Mouse (Mus musculus) R1 (cell line): ENCODE measurements at regions not wholly inside any gene's neighbourhood (a gene's known extent, or its start where the extent isn't known, plus 50 kb on each side); places are given as distances from the start of the nearest gene placed in this dataset.
A peak's percentile ranks its signal among the peaks of the same experiment; 100 is the strongest.
"Not testable (repeated sequence)": the region's sequence is repeated elsewhere in the genome, so short reads cannot be mapped to it uniquely, and the experiment has no call there.

ENCODE experiments used
- DNase-seq: peaks from one replicate; pipeline ENCODE4 v3.0.0-alpha.2; 2018; ENCODE audit warnings: low read depth, low spot score

DNA sequence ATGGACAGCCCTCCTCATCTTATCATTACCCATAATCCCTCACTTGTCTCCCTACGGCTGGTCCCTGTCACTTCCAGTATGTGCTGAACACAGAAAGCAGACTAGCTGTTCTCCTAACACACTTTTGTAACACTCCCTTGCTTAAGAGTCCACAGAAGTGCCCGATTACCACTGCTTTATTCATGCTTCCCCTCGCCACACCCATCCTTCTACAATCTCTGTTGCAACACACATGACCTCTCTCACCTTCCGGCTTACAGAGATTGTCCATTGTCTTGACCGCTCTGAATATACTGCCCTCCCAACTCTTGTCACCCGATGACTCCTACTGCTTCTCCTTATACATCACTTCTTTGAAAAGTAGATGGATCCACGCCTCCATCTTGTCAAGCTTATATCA lies 132.9 kb downstream of the Snx18 start:
- peak; percentile 29 for DNase-seq

GRCm38 (mm10) chr13:113484159-113484762 lies 134.1 kb downstream of the Snx18 start:
- DNase-seq = no peak

- no peak for DNase-seq
These were observed 135.5 kb downstream of the Snx18 start for GRCm38 (mm10) chr13:113482911-113483310.

GRCm38 (mm10) chr13:113477901-113478510 lies 140.4 kb downstream of the Snx18 start:
- DNase-seq = no peak

- DNase-seq = no peak
These were observed 147.4 kb downstream of the Snx18 start for GRCm38 (mm10) chr13:113470822-113471557.

GRCm38 (mm10) chr13:113464190-113465064 lies 153.9 kb downstream of the Snx18 start:
- no peak for DNase-seq

DNA sequence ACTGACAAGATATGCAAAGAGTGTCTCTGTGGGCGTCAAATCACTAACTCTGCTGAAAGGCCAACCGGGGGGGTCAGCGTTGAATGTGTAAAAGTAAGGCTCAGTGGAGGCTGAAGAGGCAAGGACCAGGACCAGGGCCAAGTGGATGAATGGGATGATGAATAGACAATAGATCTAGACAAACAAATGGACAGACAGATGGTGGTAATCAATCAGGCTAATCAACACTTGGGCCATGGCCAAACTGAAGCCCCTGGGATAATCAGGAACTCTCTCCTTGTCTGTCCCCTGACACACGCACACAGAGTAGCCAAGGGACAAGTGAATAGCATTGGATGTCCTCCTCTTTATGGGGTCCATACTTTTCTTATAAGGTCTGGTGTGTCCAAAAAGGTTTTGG lies 154.9 kb downstream of the Snx18 start:
- DNase-seq = no peak

GRCm38 (mm10) chr13:113454490-113455295 lies 161.7 kb downstream of the BC067074 start:
- peak; percentile 46 for DNase-seq

DNA sequence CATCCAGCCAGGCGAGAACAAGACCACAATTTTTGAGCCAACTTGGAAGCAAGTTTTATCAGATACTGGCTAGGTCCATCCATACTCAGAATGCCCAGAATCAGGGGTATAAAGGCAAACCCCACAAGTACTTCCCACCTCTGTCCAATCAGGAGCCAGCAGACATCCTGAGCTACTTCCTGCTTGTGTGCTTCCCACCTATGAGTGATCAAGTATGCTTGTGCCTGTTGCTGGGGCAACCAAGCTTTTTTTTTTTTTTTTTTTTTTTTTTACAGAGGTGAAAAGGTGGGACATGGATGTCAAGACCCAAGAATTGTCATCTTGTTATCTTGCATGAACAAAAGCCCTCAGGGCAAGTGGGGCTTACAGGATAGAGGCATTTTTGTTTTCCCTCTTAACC lies 155.4 kb downstream of the BC067074 start:
- DNase-seq = peak; percentile 23

- DNase-seq = no peak
These were observed 153.3 kb downstream of the BC067074 start for GRCm38 (mm10) chr13:113446226-113446625.

DNA sequence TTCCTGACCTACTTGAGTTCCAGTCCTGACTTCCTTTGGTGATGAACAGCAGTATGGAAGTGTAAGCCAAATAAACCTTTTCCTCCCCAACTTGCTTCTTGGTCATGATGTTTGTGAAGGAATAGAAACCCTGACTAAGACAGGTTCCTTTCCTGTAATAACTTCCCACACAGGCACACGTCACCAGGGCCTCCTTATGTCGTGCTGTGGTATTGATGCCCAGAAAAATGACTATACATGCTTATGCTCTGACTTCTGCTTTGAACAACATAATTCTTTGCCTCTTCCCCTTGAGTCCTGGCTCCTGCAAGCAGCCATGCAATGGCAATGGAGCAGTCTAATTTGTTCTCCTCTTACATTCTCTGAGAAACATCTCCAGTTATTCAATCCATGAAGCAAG lies 151.5 kb downstream of the BC067074 start:
- not testable (repeated sequence) for DNase-seq

DNA sequence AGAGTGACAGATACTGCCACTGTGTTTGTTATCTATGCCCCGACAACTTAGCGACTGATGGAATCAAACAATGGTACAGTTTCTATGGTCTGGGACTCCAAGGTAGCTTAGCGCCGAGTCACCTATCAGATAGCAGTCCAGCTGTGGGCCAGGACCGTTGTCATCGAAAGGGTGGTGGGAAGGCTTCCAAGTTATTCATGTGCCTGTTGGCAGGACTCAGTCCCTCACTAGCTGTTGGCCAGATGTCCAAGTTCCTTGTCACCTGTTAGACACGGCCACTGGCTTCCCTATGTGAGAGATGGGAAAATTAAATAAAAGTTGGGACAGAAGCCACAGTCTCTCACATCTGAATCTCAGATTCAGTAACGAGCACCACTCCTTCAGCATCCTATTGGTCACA lies 150.1 kb downstream of the BC067074 start:
- DNase-seq = no peak

DNA sequence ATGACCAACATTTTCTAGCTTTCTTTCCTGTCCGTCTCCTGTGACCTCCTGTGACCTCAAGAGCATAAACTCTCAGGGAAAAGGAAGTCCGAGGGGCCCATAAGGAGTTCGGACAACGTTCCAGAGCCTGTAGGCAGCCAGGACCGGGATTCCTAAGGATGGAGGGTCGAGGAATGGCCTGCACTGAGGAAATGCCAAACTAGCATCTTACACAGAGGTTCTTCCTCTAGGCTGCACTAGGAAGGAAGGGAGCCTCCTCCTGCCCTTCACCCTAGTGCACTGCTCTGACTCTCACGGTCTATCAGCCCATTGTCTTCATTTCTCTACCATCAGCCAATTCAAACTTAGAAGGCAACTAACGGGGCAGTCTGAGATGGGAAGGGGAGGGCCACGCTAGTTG lies 149.2 kb downstream of the BC067074 start:
- DNase-seq = no peak

DNA sequence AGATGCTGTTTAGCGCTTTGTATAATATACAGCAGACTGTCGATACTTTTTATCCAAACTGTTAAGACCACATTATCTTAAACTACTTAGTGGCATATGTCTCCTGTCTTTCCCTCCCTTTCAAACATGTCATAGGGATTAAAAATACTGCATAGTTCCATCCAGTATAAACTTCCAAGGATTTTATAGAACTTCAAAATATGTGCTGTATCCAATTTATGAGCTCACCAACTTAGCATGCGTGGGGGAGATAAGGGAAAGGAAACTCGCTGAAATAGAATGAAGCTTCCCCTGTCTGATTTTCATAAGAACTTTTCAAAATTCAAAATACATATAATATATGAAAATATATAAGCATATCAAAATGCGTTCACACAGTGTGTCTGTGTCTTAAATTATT lies 147.2 kb downstream of the BC067074 start:
- DNase-seq = no peak

GRCm38 (mm10) chr13:113439516-113439915 lies 146.6 kb downstream of the BC067074 start:
- no peak for DNase-seq

DNA sequence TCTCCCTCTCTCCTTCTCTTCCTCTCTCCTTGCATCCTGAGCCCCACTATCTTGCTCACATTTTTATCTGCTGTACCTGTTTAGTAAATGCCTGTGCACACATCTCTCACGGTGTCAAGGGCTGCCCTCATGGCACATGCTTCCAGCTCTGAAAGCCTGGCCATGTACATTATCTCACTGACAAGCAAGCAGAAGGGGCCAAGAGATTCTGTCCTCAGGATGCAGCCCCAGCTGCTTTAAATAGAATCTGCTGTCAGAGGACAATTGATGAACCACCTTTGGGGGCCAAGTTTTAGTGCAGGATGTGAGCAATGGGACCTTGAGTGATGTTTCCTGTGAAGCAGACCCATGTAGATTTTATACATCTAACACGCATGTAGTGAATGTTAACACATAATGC lies 145.9 kb downstream of the BC067074 start:
- no peak for DNase-seq

DNA sequence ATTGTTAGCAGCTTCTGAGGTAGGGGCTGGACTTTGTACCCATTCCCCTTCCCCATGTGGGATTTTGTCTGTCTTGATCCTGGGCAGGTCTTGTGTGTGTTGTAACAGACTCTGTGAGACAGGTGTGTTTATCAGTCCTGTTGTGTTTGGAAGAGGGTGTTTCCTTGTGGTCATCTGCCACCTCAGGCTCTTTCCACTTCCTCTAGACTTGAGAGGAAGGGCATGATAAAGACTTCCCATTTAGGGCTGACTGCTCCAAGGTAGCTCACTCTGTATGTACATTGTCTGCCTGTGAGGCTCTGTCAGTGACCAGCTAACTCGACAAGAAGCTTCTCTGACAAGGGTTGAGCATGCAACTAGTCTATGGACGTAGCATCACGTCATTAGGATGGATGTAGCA lies 143.3 kb downstream of the BC067074 start:
- DNase-seq = no peak

DNA sequence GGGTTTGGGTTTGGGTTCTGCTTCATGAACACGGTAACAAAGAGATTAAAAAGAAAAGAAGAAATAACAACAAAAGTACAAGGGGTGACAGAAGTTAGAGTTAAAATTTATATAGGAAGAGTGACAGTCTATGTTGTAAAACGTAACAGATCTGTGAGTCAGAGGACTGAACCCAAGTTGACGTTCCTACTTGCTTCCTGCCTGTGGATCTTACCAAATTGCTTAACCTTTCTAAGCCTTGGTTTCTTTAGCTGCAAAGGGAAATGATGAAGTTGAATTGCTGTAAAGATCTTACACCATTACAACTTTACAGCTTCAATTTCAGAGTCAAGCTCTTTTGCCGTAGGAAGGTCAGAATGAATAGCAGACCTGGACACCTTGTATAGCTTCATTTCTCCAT lies 142.2 kb downstream of the BC067074 start:
- no peak for DNase-seq

- DNase-seq = no peak
These were observed 140.5 kb downstream of the BC067074 start for GRCm38 (mm10) chr13:113433456-113433855.

DNA sequence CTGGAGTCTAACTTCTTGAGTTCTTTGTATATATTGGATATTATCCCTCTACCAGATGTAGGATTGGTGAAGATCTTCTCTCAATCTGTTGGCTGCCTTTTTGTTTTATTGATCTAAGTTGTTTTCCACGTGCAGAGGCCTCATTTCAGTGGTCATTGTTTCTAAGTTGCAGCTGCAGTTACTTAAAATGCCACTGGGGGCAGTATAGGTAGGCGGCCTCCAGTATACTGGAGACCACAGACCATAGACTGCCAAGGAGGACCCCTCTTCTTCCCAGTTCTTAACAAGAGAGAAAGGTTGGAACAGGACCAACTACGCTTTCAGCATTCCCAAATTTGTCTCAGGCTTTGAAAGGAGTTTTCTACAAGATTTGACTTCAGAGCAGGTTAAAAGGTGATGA lies 136.7 kb downstream of the BC067074 start:
- peak; percentile 36 for DNase-seq
